Mouse (Mus musculus) inflammation-experienced regulatory T-cells, adult 16 weeks (primary cell): ENCODE data around the gene Rab38. TPM values are rescaled to one million over a fixed set of nuclear protein-coding genes. Genes with fewer than 3 reads are reported as not detected.

ENCODE experiments used
- polyA plus RNA-seq: library from polyadenylated mRNA; unstranded; fragments of 100-300 nt; shearing (Covaris generic); gene quantifications from one replicate; pipeline ENCODE4 v1.2.1, GENCODE M21; 2017

The Rab38 gene
- polyA plus RNA-seq, result not detected

DNA sequence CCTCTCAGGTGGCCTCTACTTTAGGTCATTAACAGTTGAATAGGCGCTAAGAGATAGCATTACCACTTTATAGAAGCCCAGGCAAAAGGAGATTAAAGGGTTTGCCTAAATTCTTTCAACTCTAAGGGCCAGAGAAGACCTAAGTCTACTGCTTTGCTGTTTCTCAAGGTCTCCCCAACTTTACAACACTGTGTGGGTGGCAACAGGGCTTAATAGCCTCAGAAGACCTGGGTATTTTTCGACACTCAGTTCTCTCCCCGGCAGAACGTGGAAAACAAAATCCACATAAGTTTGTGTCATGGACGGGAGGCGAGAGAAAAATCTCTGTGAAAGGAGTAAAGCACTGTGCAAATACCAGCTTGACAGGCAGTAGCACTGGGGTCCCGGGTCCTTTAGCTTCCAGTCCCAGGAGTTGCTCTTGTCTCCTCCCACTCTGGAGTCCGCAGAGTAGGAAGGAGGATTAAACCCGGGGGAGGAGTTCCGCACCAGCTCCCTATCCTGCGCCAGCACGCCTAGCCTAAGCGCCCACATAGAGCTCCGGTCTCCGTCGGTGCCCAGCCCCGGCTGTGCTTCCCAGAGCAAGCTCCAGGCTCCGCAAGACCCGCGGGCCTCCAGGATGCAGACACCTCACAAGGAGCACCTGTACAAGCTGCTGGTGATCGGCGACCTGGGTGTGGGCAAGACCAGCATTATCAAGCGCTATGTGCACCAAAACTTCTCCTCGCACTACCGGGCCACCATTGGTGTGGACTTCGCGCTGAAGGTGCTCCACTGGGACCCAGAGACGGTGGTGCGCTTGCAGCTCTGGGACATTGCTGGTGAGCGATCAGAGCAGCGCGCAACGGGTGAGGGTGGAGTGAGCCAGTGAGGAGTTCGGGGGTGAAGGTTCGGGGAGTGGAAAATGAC lies at the start of gene Rab38:
Gene Rab38 (plus strand): TSS at position 488 of the 906 bp plus-strand sequence.

Other genes with a start within 250 kb of the Rab38 start
- 141 TPM for gene Ctsc, start 152.2 kb upstream of the Rab38 start, polyA plus RNA-seq